Mouse (Mus musculus) midbrain, embryonic 16.5 days (tissue): ENCODE measurements around the gene Spint1. TPM values are rescaled to one million over a fixed set of nuclear protein-coding genes. Genes with fewer than 3 reads are reported as not detected.

Experiments used
- ATAC-seq: fragments of 200-750 bp; cut with Nextera tagmentation; 2 replicates; pipeline ENCODE4 v1.8.0; 2017; ENCODE audit warnings: moderate TSS enrichment
- H3K27ac ChIP-seq: fragments of 300-500 bp; sonication (generic); 2 replicates; pipeline ENCODE4 v1.5.1; 2014; ENCODE audit warnings: mild to moderate bottlenecking, low read length, mixed read lengths
- H3K27me3 ChIP-seq: fragments of 300-500 bp; sonication (generic); 2 replicates; pipeline ENCODE4 v1.6.1; 2014; ENCODE audit warnings: low read depth, low read length, mixed read lengths; ENCODE audit not compliant: control insufficient read depth, insufficient read depth
- H3K36me3 ChIP-seq: fragments of 300-500 bp; sonication (generic); 2 replicates; pipeline ENCODE4 v1.6.1; 2014; ENCODE audit warnings: mild to moderate bottlenecking, low read length, moderate library complexity, mixed read lengths; ENCODE audit not compliant: control insufficient read depth, insufficient read depth
- H3K4me1 ChIP-seq: fragments of 300-500 bp; sonication (generic); 2 replicates; pipeline ENCODE4 v1.6.1; 2014; ENCODE audit warnings: mild to moderate bottlenecking, low read length, mixed read lengths; ENCODE audit not compliant: control insufficient read depth, insufficient read depth
- H3K4me2 ChIP-seq: fragments of 300-500 bp; sonication (generic); 2 replicates; pipeline ENCODE4 v1.6.1; 2014; ENCODE audit warnings: mild to moderate bottlenecking, low read length, mixed read lengths
- H3K4me3 ChIP-seq: fragments of 300-500 bp; sonication (generic); 2 replicates; pipeline ENCODE4 v1.5.1; 2014; ENCODE audit warnings: low read depth, mild to moderate bottlenecking, low read length, moderate library complexity, mixed read lengths
- H3K9ac ChIP-seq: fragments of 300-500 bp; sonication (generic); 2 replicates; pipeline ENCODE4 v1.6.1; 2014; ENCODE audit warnings: low read depth, low read length, mixed read lengths
- H3K9me3 ChIP-seq: fragments of 300-500 bp; sonication (generic); replicated peaks from 2 replicates; pipeline ENCODE4 v1.6.1; 2014; ENCODE audit warnings: mild to moderate bottlenecking, low read length, mixed read lengths; ENCODE audit not compliant: control insufficient read depth, poor library complexity, severe bottlenecking
- WGBS: fragments of 180-500 bp; shearing (Covaris S2); extraction: QIAGEN DNeasy Blood & Tissue Kit; methylation state at CpG from one replicate; pipeline ENCODE4 v1.1.7; 2014; 5-methylcytosine and 5-hydroxymethylcytosine counted together
- polyA plus RNA-seq: library from polyadenylated mRNA; unstranded; fragments of >200 nt; fragmentation: Nextera tagmentation; extraction: Ambion mirVana; gene quantifications from 2 replicates; pipeline ENCODE4 v1.2.1, GENCODE M21; 2015

Gene Spint1
- polyA plus RNA-seq, 1 experiment from 2014 or later = 0.36 TPM

GRCm38 (mm10) chr2:119202914-119203453, 34.2 kb upstream of the Spint1 start:
- no peak for ATAC-seq
- no peaks in the 10 kb centered on the region for H3K36me3 ChIP-seq
- no peak overlapping the region for H3K27ac ChIP-seq
- no peaks in the 10 kb centered on the region for H3K9me3 ChIP-seq
- H3K4me1 ChIP-seq = peaks cover 9% of the 10 kb centered on the region
- WGBS = 57% methylated on average over 5 of the region's 5 CpGs
- no peak overlapping the region for H3K4me2 ChIP-seq
- no peak overlapping the region for H3K4me3 ChIP-seq
- no peaks in the 10 kb centered on the region for H3K27me3 ChIP-seq
- no peak overlapping the region for H3K9ac ChIP-seq

- no peak for ATAC-seq
- Histone ChIP-seq H3K9ac (no peak overlapping the region), H3K4me3 (no peak overlapping the region), H3K27ac (no peak overlapping the region), H3K36me3 (no peaks in the 10 kb centered on the region), H3K9me3 (no peaks in the 10 kb centered on the region), H3K4me2 (no peak overlapping the region), H3K27me3 (no peaks in the 10 kb centered on the region), H3K4me1 (peaks cover 9% of the 10 kb centered on the region)
- 72% methylated on average over 4 of the region's 4 CpGs for WGBS
Observed at GRCm38 (mm10) chr2:119203871-119204460, 33.2 kb upstream of the Spint1 start.

GRCm38 (mm10) chr2:119207961-119208343, 29.2 kb upstream of the Spint1 start:
- peak overlapping the region; percentile 79 for H3K4me3 ChIP-seq
- H3K27me3 ChIP-seq = no peaks in the 10 kb centered on the region
- H3K4me2 ChIP-seq = peak overlapping the region; percentile 66
- ATAC-seq = 0 out of 2 replicates have a peak, but pooled peaks have one; percentile 0
- H3K9ac ChIP-seq = peak overlapping the region; percentile 78
- WGBS = 15% methylated on average over 6 of the region's 6 CpGs
- peaks cover 15% of the 10 kb centered on the region for H3K4me1 ChIP-seq
- H3K36me3 ChIP-seq = peaks cover 16% of the 10 kb centered on the region
- H3K27ac ChIP-seq = peak overlapping the region; percentile 86
- no peaks in the 10 kb centered on the region for H3K9me3 ChIP-seq

- H3K4me2 ChIP-seq = peak within 1 kb of the TSS; percentile 66
- WGBS = under 1% methylated on average over 51 of the region's 51 CpGs
- H3K4me1 ChIP-seq = peaks cover 15% of the 10 kb centered on the region
- no peaks in the 10 kb centered on the region for H3K9me3 ChIP-seq
- peaks cover 21% of the 10 kb centered on the region for H3K36me3 ChIP-seq
- peak within 1 kb of the TSS; percentile 86 for H3K27ac ChIP-seq
- peak; percentile 98 for ATAC-seq
- H3K27me3 ChIP-seq = no peaks in the 10 kb centered on the region
- peak within 1 kb of the TSS; percentile 78 for H3K9ac ChIP-seq
- H3K4me3 ChIP-seq = peak within 1 kb of the TSS; percentile 79
Observed at GRCm38 (mm10) chr2:119208344-119209175, 28.6 kb upstream of the Spint1 start, which contains the start of the genes Zfyve19 and Dnajc17. Gene Zfyve19, plus strand, starts transcription at chr2:119208617. Gene Dnajc17, minus strand, starts transcription at chr2:119208795.

- ATAC-seq = no peak; the same call in 1 of the 2 replicates
- Histone ChIP-seq H3K9me3 (no peaks in the 10 kb centered on the region), H3K4me3 (peak overlapping the region; percentile 79), H3K27ac (peak overlapping the region; percentile 86), H3K27me3 (no peaks in the 10 kb centered on the region), H3K4me1 (peaks cover 15% of the 10 kb centered on the region), H3K9ac (peak overlapping the region; percentile 76), H3K4me2 (peak overlapping the region; percentile 45), H3K36me3 (peaks cover 21% of the 10 kb centered on the region)
- WGBS = 1% methylated on average over 13 of the region's 13 CpGs
Observed at GRCm38 (mm10) chr2:119209176-119209507, 28.0 kb upstream of the Spint1 start.

GRCm38 (mm10) chr2:119229775-119230704, 7.1 kb upstream of the Spint1 start, which contains the start of gene Ppp1r14d:
Gene Ppp1r14d, minus strand, starts transcription at chr2:119229906.
- no peak for ATAC-seq
- H3K4me3 ChIP-seq = no peak within 1 kb of the TSS
- H3K4me2 ChIP-seq = no peak within 1 kb of the TSS
- no peaks in the 10 kb centered on the region for H3K4me1 ChIP-seq
- H3K9me3 ChIP-seq = no peaks in the 10 kb centered on the region
- WGBS = 70% methylated on average over 6 of the region's 6 CpGs
- no peak within 1 kb of the TSS for H3K27ac ChIP-seq
- no peak within 1 kb of the TSS for H3K9ac ChIP-seq
- H3K36me3 ChIP-seq = no peaks in the 10 kb centered on the region
- 0 out of 2 replicates have a peak, but pooled peaks cover 5% of the 10 kb centered on the region for H3K27me3 ChIP-seq

GRCm38 (mm10) chr2:119236682-119237209, 416 bp upstream of the Spint1 start:
- Histone ChIP-seq H3K4me3 (peak overlapping the region; percentile 35), H3K9me3 (no peaks in the 10 kb centered on the region), H3K4me1 (peaks cover 11% of the 10 kb centered on the region; the same call in 1 of the 2 replicates), H3K4me2 (peak overlapping the region; percentile 55), H3K36me3 (no peaks in the 10 kb centered on the region), H3K27ac (no peak overlapping the region), H3K9ac (peak overlapping the region; percentile 22; the same call in 1 of the 2 replicates), H3K27me3 (peaks cover 52% of the 10 kb centered on the region)
- 6% methylated on average over 25 of the region's 25 CpGs for WGBS
- ATAC-seq = no peak

- peak overlapping the region; percentile 22; the same call in 1 of the 2 replicates for H3K9ac ChIP-seq
- ATAC-seq = no peak
- H3K4me2 ChIP-seq = peak overlapping the region; percentile 55
- WGBS = 2% methylated on average over 31 of the region's 31 CpGs
- peaks cover 11% of the 10 kb centered on the region; the same call in 1 of the 2 replicates for H3K4me1 ChIP-seq
- H3K36me3 ChIP-seq = no peaks in the 10 kb centered on the region
- H3K27ac ChIP-seq = no peak overlapping the region
- H3K9me3 ChIP-seq = no peaks in the 10 kb centered on the region
- peak overlapping the region; percentile 35 for H3K4me3 ChIP-seq
- H3K27me3 ChIP-seq = peaks cover 51% of the 10 kb centered on the region
Observed at GRCm38 (mm10) chr2:119237871-119238220, 684 bp downstream of the Spint1 start.
